Comparison of ENCODE assay signal across 21 mouse cellular contexts in the genomic region with DNA sequence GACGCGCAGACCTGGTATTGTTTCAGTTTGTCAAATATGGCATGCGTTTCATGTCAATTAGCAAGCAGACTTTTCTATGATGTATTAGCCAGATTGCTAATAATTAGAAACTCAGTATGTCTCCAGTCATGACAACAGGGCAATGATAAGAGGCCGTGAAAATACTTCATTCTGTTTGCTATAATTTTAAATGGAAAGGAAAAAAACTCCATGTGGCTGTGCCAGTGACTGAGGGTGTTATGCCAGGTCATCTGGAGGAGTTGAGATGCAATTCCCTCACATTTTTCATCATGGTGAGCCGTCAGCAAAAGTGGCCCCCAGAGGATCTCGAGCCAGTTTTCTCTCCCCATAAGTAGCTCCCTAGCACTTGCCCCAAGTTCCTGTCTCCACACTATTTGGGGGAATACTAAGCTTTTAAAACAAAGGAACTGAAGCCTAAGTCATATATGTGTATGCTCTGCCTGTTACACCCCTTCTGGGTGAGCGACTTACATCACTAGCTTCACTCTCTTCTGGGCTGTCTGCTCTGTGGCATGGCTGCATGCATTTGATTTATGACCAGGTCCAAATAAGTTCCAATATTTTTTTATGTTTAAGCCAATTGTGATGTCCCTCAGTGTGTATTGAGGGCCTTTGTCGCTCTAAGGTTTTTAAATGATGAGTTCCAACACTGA.
DNase-seq lines count a peak whose midpoint lies in the region; ATAC-seq and TF ChIP-seq lines count a peak whose summit lies in the region.
"Had no signal": no experiment of that assay in that cellular context is flagged by ENCODE, and none has a peak within 500 bp of the region (broad histone marks: within the 10 kb centered on the region; RNA-seq: fewer than 3 reads in every experiment).

No protein-coding gene starts in this region.

- no peak for TF ChIP-seq CTCF in layer of hippocampus, adult 2 months (conservative IDR thresholded peaks at IDR 0.05)

- no peak overlapping the region for H3K27ac ChIP-seq in layer of hippocampus, adult 2 months
- H3K27ac ChIP-seq in forebrain, embryonic 16.5 days (ENCODE audit: low read length) = no peak overlapping the region
- no peak overlapping the region for H3K27ac ChIP-seq in hindbrain, embryonic 12.5 days
- 0 out of 2 replicates have a peak overlapping the region, but pooled peaks have one; percentile 38 for H3K27ac ChIP-seq in midbrain, embryonic 15.5 days
- H3K27ac ChIP-seq: embryonic facial prominence, embryonic 10.5 days; liver, embryonic 13.5 days; neural tube, embryonic 13.5 days; stomach, embryonic 15.5 days had no signal

- H3K9ac ChIP-seq in forebrain, embryonic 16.5 days (replicated peaks; ENCODE audit: low read depth, low read length) = no peak overlapping the region
- no peak overlapping the region for H3K9ac ChIP-seq in hindbrain, embryonic 12.5 days
- H3K9ac ChIP-seq in midbrain, embryonic 15.5 days = no peak overlapping the region
- H3K9ac ChIP-seq: liver, embryonic 13.5 days; lung, embryonic 14.5 days; neural tube, embryonic 13.5 days; stomach, embryonic 15.5 days had no signal

- H3K27me3 ChIP-seq in forebrain, embryonic 16.5 days (replicated peaks; ENCODE audit: control insufficient read depth, insufficient read depth, low read length) = no peaks in the 10 kb centered on the region
- no peaks in the 10 kb centered on the region for H3K27me3 ChIP-seq in hindbrain, embryonic 12.5 days
- no peaks in the 10 kb centered on the region for H3K27me3 ChIP-seq in midbrain, embryonic 15.5 days (replicated peaks)
- H3K27me3 ChIP-seq: liver, embryonic 13.5 days; neural tube, embryonic 13.5 days; stomach, embryonic 15.5 days had no signal

- WGBS in forebrain, embryonic 16.5 days = 41% methylated on average over 8 of the region's 8 CpGs
- WGBS in hindbrain, embryonic 12.5 days = 66% methylated on average over 8 of the region's 8 CpGs
- WGBS in midbrain, embryonic 15.5 days = 64% methylated on average over 8 of the region's 8 CpGs

- H3K36me3 ChIP-seq in forebrain, embryonic 16.5 days (ENCODE audit: control insufficient read depth, insufficient read depth) = no peaks in the 10 kb centered on the region
- H3K36me3 ChIP-seq in hindbrain, embryonic 12.5 days = no peaks in the 10 kb centered on the region
- no peaks in the 10 kb centered on the region for H3K36me3 ChIP-seq in midbrain, embryonic 15.5 days (replicated peaks)
- H3K36me3 ChIP-seq: embryonic facial prominence, embryonic 10.5 days; liver, embryonic 13.5 days; neural tube, embryonic 13.5 days; stomach, embryonic 15.5 days had no signal

- H3K4me1 ChIP-seq in forebrain, embryonic 16.5 days (replicated peaks; ENCODE audit: control insufficient read depth, insufficient read depth, low read length) = peaks cover 11% of the 10 kb centered on the region
- H3K4me1 ChIP-seq in hindbrain, embryonic 12.5 days = peaks cover 5% of the 10 kb centered on the region; the same call in 1 of the 2 replicates
- peaks cover 13% of the 10 kb centered on the region; the same call in 1 of the 2 replicates for H3K4me1 ChIP-seq in midbrain, embryonic 15.5 days
- H3K4me1 ChIP-seq: embryonic facial prominence, embryonic 10.5 days; liver, embryonic 13.5 days; stomach, embryonic 15.5 days had no signal

- H3K9me3 ChIP-seq in forebrain, embryonic 16.5 days (ENCODE audit: control insufficient read depth, low read length) = no peaks in the 10 kb centered on the region
- no peaks in the 10 kb centered on the region for H3K9me3 ChIP-seq in hindbrain, embryonic 12.5 days (replicated peaks)
- no peaks in the 10 kb centered on the region for H3K9me3 ChIP-seq in midbrain, embryonic 15.5 days
- H3K9me3 ChIP-seq: embryonic facial prominence, embryonic 10.5 days; liver, embryonic 13.5 days; neural tube, embryonic 13.5 days; stomach, embryonic 15.5 days had no signal

- DNase-seq in layer of hippocampus, adult 2 months (ENCODE audit: low spot score in 2 of 2) = no peak
- no peak for DNase-seq in layer of hippocampus, postnatal 25 days (ENCODE audit: extremely low spot score in 1 of 2, low spot score in 1 of 2)
- no peak for DNase-seq in lung, adult 18-20 months
- no peak for DNase-seq in right cerebral cortex, postnatal 4 days
- DNase-seq: adrenal gland, postnatal 10 days; cerebellum, adult 9-11 months; gastrocnemius, postnatal 14 days; kidney, postnatal 36 days; liver, embryonic 13.5 days; lung, embryonic 14.5 days; right cerebral cortex, adult 18-20 months; thymus, adult 18-20 months; thymus, postnatal 36 days had no signal

- peak overlapping the region; percentile 23; the same call in 1 of the 2 replicates for H3K4me3 ChIP-seq in layer of hippocampus, adult 2 months
- H3K4me3 ChIP-seq in forebrain, embryonic 16.5 days (replicated peaks; ENCODE audit: low read length) = no peak overlapping the region
- H3K4me3 ChIP-seq in hindbrain, embryonic 12.5 days = no peak overlapping the region
- H3K4me3 ChIP-seq in midbrain, embryonic 15.5 days = no peak overlapping the region
- H3K4me3 ChIP-seq: embryonic facial prominence, embryonic 10.5 days; liver, embryonic 13.5 days; neural tube, embryonic 13.5 days; stomach, embryonic 15.5 days had no signal

- H3K4me2 ChIP-seq in forebrain, embryonic 16.5 days (ENCODE audit: low read length) = peak overlapping the region; percentile 32
- peak overlapping the region; percentile 19; the same call in 1 of the 2 replicates for H3K4me2 ChIP-seq in hindbrain, embryonic 12.5 days (replicated peaks)
- H3K4me2 ChIP-seq in midbrain, embryonic 15.5 days = peak overlapping the region; percentile 34
- H3K4me2 ChIP-seq: heart, embryonic 11.5 days; liver, embryonic 13.5 days; lung, embryonic 14.5 days; neural tube, embryonic 13.5 days; stomach, embryonic 15.5 days had no signal

- peak; percentile 73 for ATAC-seq in forebrain, embryonic 16.5 days
- peak; percentile 73 for ATAC-seq in hindbrain, embryonic 12.5 days (ENCODE audit: low FRiP score)
- ATAC-seq in midbrain, embryonic 15.5 days (replicated peaks) = peak; percentile 38; the same call in 1 of the 2 replicates
- ATAC-seq: intestine, embryonic 16.5 days had no signal
